Mouse (Mus musculus) myocyte (in vitro differentiated cells): ENCODE results near the gene Vps37b. TPM values are rescaled to one million over a fixed set of nuclear protein-coding genes. Genes with fewer than 3 reads are reported as not detected.

ENCODE experiments used
- H3K27me3 ChIP-seq: one replicate; pipeline ENCODE4 v1.6.1; 2011; ENCODE audit not compliant: control insufficient read depth, insufficient read depth, insufficient read length
- H3K36me3 ChIP-seq: one replicate; pipeline ENCODE4 v1.6.1; 2011; ENCODE audit not compliant: control insufficient read depth, insufficient read depth
- H3K4me2 ChIP-seq: one replicate; pipeline ENCODE4 v1.6.1; 2011; ENCODE audit warnings: low read depth, control low read depth
- H3K4me3 ChIP-seq: one replicate; pipeline ENCODE4 v1.5.1; 2011; ENCODE audit warnings: mild to moderate bottlenecking, control low read depth, moderate library complexity
- H3K79me2 ChIP-seq: one replicate; pipeline ENCODE4 v1.6.1; 2011; ENCODE audit not compliant: control insufficient read depth, insufficient read depth
- H3ac ChIP-seq: one replicate; pipeline ENCODE4 v1.6.1; 2011; ENCODE audit not compliant: control insufficient read depth, insufficient read length
- CEBPB ChIP-seq: IDR thresholded peaks from 2 replicates; pipeline ENCODE4 v1.6.1; 2011; ENCODE audit warnings: mild to moderate bottlenecking, moderate library complexity; ENCODE audit not compliant: poor library complexity, insufficient read depth, severe bottlenecking
- E2F4 ChIP-seq: IDR thresholded peaks from one replicate; pipeline ENCODE4 v1.6.1; 2011; ENCODE audit warnings: mild to moderate bottlenecking, control low read depth, moderate library complexity; ENCODE audit not compliant: insufficient read depth
- MAX ChIP-seq: IDR thresholded peaks from one replicate; pipeline ENCODE4 v1.6.1; 2011; ENCODE audit warnings: low read depth, mild to moderate bottlenecking, control low read depth
- MYOD1 ChIP-seq, 3 experiments: IDR thresholded peaks; one replicate each; pipeline ENCODE4 v1.6.1; 2011; ENCODE audit warnings: control low read depth in 2 of 3, low read depth in 2 of 3, mild to moderate bottlenecking in 2 of 3, moderate library complexity in 1 of 3; ENCODE audit not compliant: insufficient read length in 2 of 3, control insufficient read depth in 1 of 3
- MYOG ChIP-seq, 3 experiments: IDR thresholded peaks; one replicate each; pipeline ENCODE4 v1.6.1; 2011; ENCODE audit warnings: control low read depth in 2 of 3, low read depth in 2 of 3, mild to moderate bottlenecking in 2 of 3; ENCODE audit not compliant: insufficient read length in 2 of 3, control insufficient read depth in 1 of 3, insufficient read depth in 1 of 3
- POLR2A ChIP-seq: IDR thresholded peaks from one replicate; pipeline ENCODE4 v1.6.1; 2011; ENCODE audit warnings: low read depth, mild to moderate bottlenecking, control low read depth, moderate library complexity; ENCODE audit not compliant: insufficient read length
- POLR2AphosphoS2 ChIP-seq: IDR thresholded peaks from one replicate; pipeline ENCODE4 v1.6.1; 2011; ENCODE audit warnings: low read depth, control low read depth; ENCODE audit not compliant: insufficient read length
- REST ChIP-seq: IDR thresholded peaks from one replicate; pipeline ENCODE4 v1.6.1; 2011; ENCODE audit warnings: mild to moderate bottlenecking, control low read depth, moderate library complexity; ENCODE audit not compliant: insufficient read depth, insufficient read length
- SRF ChIP-seq: IDR thresholded peaks from one replicate; pipeline ENCODE4 v1.6.1; 2011; ENCODE audit warnings: low read depth; ENCODE audit not compliant: control insufficient read depth, insufficient read length
- TCF12 ChIP-seq: IDR thresholded peaks from one replicate; pipeline ENCODE4 v1.6.1; 2011; ENCODE audit warnings: mild to moderate bottlenecking, control low read depth; ENCODE audit not compliant: poor library complexity, insufficient read depth, severe bottlenecking
- TCF3 ChIP-seq: IDR thresholded peaks from one replicate; pipeline ENCODE4 v1.6.1; 2011; ENCODE audit warnings: low read depth, control low read depth; ENCODE audit not compliant: insufficient read length
- USF1 ChIP-seq: IDR thresholded peaks from one replicate; pipeline ENCODE4 v1.6.1; 2011; ENCODE audit warnings: low read depth, mild to moderate bottlenecking, control low read depth, moderate library complexity
- polyA plus RNA-seq: library from polyadenylated mRNA; unstranded; fragments of >200 nt; fragmentation: generic; extraction: Trizol; gene quantifications from one replicate; pipeline ENCODE4 v1.2.1, GENCODE M21; 2012; ENCODE audit warnings: missing spikeins

Vps37b gene
- polyA plus RNA-seq, 1 experiment = 18.7 TPM

- Histone ChIP-seq H3K4me3 (no peak overlapping the region), H3K79me2 (no peaks in the 10 kb centered on the region)
- no peak for TF ChIP-seq SRF
- TF ChIP-seq MYOD1 (IDR thresholded peaks at IDR 0.05; ENCODE audit: control insufficient read depth in 1 of 3, insufficient read length in 2 of 3, low read depth in 2 of 3) = no peak
- no peak for TF ChIP-seq MAX
- no peak for TF ChIP-seq POLR2A
- TF ChIP-seq TCF3 = no peak
- no peak for TF ChIP-seq E2F4
- no peak for TF ChIP-seq USF1
- no peak for TF ChIP-seq TCF12
- no peak for TF ChIP-seq MYOG (IDR thresholded peaks at IDR 0.05; ENCODE audit: control insufficient read depth in 1 of 3, insufficient read depth in 1 of 3, insufficient read length in 2 of 3, low read depth in 2 of 3)
- no peak for TF ChIP-seq REST
- no peak for TF ChIP-seq CEBPB
- no peak for TF ChIP-seq POLR2AphosphoS2
These were observed 49.2 kb downstream of the Vps37b start for GRCm38 (mm10) chr5:123982838-123983237.

GRCm38 (mm10) chr5:123981250-123981554, 50.9 kb downstream of the Vps37b start:
- TF ChIP-seq MYOD1 (IDR thresholded peaks at IDR 0.05; ENCODE audit: control insufficient read depth in 1 of 3, insufficient read length in 2 of 3, low read depth in 2 of 3) (no peak), CEBPB (no peak), MYOG (IDR thresholded peaks at IDR 0.05; ENCODE audit: control insufficient read depth in 1 of 3, insufficient read depth in 1 of 3, insufficient read length in 2 of 3, low read depth in 2 of 3) (no peak), SRF (no peak), MAX (no peak)
- H3K4me2 ChIP-seq = peak overlapping the region; percentile 36
- H3K4me3 ChIP-seq = no peak overlapping the region
- no peaks in the 10 kb centered on the region for H3K27me3 ChIP-seq
- peaks cover 6% of the 10 kb centered on the region for H3K79me2 ChIP-seq
- H3K36me3 ChIP-seq = no peaks in the 10 kb centered on the region
- H3ac ChIP-seq = no peak overlapping the region

More at GRCm38 (mm10) chr5:123982838-123983237, 49.2 kb downstream of the Vps37b start:
- Histone ChIP-seq H3ac (no peak overlapping the region), H3K4me2 (no peak overlapping the region), H3K27me3 (no peaks in the 10 kb centered on the region), H3K36me3 (no peaks in the 10 kb centered on the region)

- Histone ChIP-seq H3ac (no peak overlapping the region), H3K4me3 (no peak overlapping the region), H3K4me2 (peak overlapping the region; percentile 36), H3K79me2 (peaks cover 6% of the 10 kb centered on the region), H3K36me3 (no peaks in the 10 kb centered on the region), H3K27me3 (no peaks in the 10 kb centered on the region)
- no peak for TF ChIP-seq POLR2AphosphoS2
- no peak for TF ChIP-seq MYOD1 (IDR thresholded peaks at IDR 0.05; ENCODE audit: control insufficient read depth in 1 of 3, insufficient read length in 2 of 3, low read depth in 2 of 3)
- TF ChIP-seq POLR2A = no peak
- TF ChIP-seq TCF3 = no peak
- TF ChIP-seq REST = no peak
- TF ChIP-seq MAX = no peak
- TF ChIP-seq E2F4 = no peak
- TF ChIP-seq SRF = no peak
- no peak for TF ChIP-seq TCF12
- no peak for TF ChIP-seq CEBPB
- TF ChIP-seq USF1 = no peak
- TF ChIP-seq MYOG (IDR thresholded peaks at IDR 0.05; ENCODE audit: control insufficient read depth in 1 of 3, insufficient read depth in 1 of 3, insufficient read length in 2 of 3, low read depth in 2 of 3) = no peak
These were observed 51.4 kb downstream of the Vps37b start for GRCm38 (mm10) chr5:123980521-123981249.

GRCm38 (mm10) chr5:123979980-123980369, 52.1 kb downstream of the Vps37b start:
- H3K4me3 ChIP-seq = no peak overlapping the region
- H3K4me2 ChIP-seq = peak overlapping the region; percentile 36
- no peak overlapping the region for H3ac ChIP-seq
- TF ChIP-seq POLR2A (no peak), TCF3 (no peak), SRF (no peak), E2F4 (no peak), REST (no peak), TCF12 (no peak), MYOD1 (IDR thresholded peaks at IDR 0.05; ENCODE audit: control insufficient read depth in 1 of 3, insufficient read length in 2 of 3, low read depth in 2 of 3) (no peak), CEBPB (no peak), MAX (no peak), POLR2AphosphoS2 (no peak), MYOG (IDR thresholded peaks at IDR 0.05; ENCODE audit: control insufficient read depth in 1 of 3, insufficient read depth in 1 of 3, insufficient read length in 2 of 3, low read depth in 2 of 3) (no peak)
- H3K36me3 ChIP-seq = no peaks in the 10 kb centered on the region
- peaks cover 6% of the 10 kb centered on the region for H3K79me2 ChIP-seq
- H3K27me3 ChIP-seq = no peaks in the 10 kb centered on the region
